Mouse (Mus musculus) MEL (cell line): Measurements from ENCODE around the gene Arl4a. TPM values are rescaled to one million over a fixed set of nuclear protein-coding genes. Genes with fewer than 3 reads are reported as not detected.

ENCODE experiments used
- DNase-seq: peaks from one replicate; pipeline ENCODE4 v3.0.0; 2011; ENCODE audit warnings: low read depth, low spot score
- H3K27ac ChIP-seq: 2 replicates; pipeline ENCODE4 v1.5.1; 2012; ENCODE audit warnings: low read depth, mild to moderate bottlenecking, control low read depth, low read length, moderate library complexity; ENCODE audit not compliant: control insufficient read depth
- H3K27me3 ChIP-seq, 2 experiments: fragments of 150-350 bp in 1 of 2; sonication (generic) in 1 of 2; 2 replicates each; pipeline ENCODE4 v1.6.1; 2012; ENCODE audit warnings: low read length in 2 of 2, mild to moderate bottlenecking in 2 of 2, improper control_type of control experiment in 1 of 2, moderate library complexity in 1 of 2; ENCODE audit not compliant: insufficient read depth in 2 of 2, control insufficient read depth in 1 of 2
- H3K36me3 ChIP-seq, 2 experiments: 2 replicates each; pipeline ENCODE4 v1.6.1; 2012 to 2014; ENCODE audit warnings: low read length in 2 of 2, improper control_type of control experiment in 1 of 2, inconsistent platforms in 1 of 2, mild to moderate bottlenecking in 1 of 2; ENCODE audit not compliant: insufficient read depth in 2 of 2, control insufficient read depth in 1 of 2
- H3K4me1 ChIP-seq, 2 experiments: fragments of 150-350 bp in 1 of 2; sonication (generic) in 1 of 2; 2 replicates each; pipeline ENCODE4 v1.6.1; 2012; ENCODE audit warnings: low read length in 2 of 2, improper control_type of control experiment in 1 of 2, mild to moderate bottlenecking in 1 of 2; ENCODE audit not compliant: insufficient read depth in 2 of 2, control insufficient read depth in 1 of 2
- H3K4me3 ChIP-seq, 2 experiments: fragments of 150-350 bp in 1 of 2; sonication (generic) in 1 of 2; 2 replicates each; pipeline ENCODE4 v1.5.1; 2012; ENCODE audit warnings: low read depth in 2 of 2, low read length in 2 of 2, mild to moderate bottlenecking in 2 of 2, moderate library complexity in 2 of 2, control low read depth in 1 of 2, improper control_type of control experiment in 1 of 2; ENCODE audit not compliant: control insufficient read depth in 1 of 2, insufficient read depth in 1 of 2
- H3K79me2 ChIP-seq: 2 replicates; pipeline ENCODE4 v1.6.1; 2012; ENCODE audit warnings: mild to moderate bottlenecking, low read length, moderate library complexity; ENCODE audit not compliant: control insufficient read depth, poor library complexity, insufficient read depth
- H3K9ac ChIP-seq: 2 replicates; pipeline ENCODE4 v1.6.1; 2012; ENCODE audit warnings: low read depth, mild to moderate bottlenecking, control low read depth, low read length, moderate library complexity; ENCODE audit not compliant: control insufficient read depth, poor library complexity, severe bottlenecking
- H3K9me3 ChIP-seq: fragments of 150-350 bp; sonication (generic); replicated peaks from 2 replicates; pipeline ENCODE4 v1.6.1; 2012; ENCODE audit warnings: mild to moderate bottlenecking, low read length, improper control_type of control experiment, moderate library complexity; ENCODE audit not compliant: insufficient read depth
- BHLHE40 ChIP-seq: IDR thresholded peaks from 2 replicates; pipeline ENCODE4 v1.6.1; 2012; ENCODE audit warnings: low read depth, mild to moderate bottlenecking, inconsistent platforms, low read length, improper control_type of control experiment, borderline replicate concordance
- CTCF ChIP-seq, 3 experiments: IDR thresholded peaks in 2 of 3; conservative IDR thresholded peaks in 1 of 3; 2 replicates each; pipeline ENCODE4 v1.5.1; 2011 to 2012; ENCODE audit warnings: low read length in 3 of 3, low read depth in 2 of 3, mild to moderate bottlenecking in 2 of 3, improper control_type of control experiment in 1 of 3, inconsistent platforms in 1 of 3, mixed read lengths in 1 of 3, moderate library complexity in 1 of 3; ENCODE audit not compliant: control insufficient read depth in 1 of 3, insufficient read depth in 1 of 3, poor library complexity in 1 of 3, severe bottlenecking in 1 of 3
- EP300 ChIP-seq, 2 experiments: IDR thresholded peaks; 2 replicates each; pipeline ENCODE4 v1.6.1; 2011; ENCODE audit warnings: improper control_type of control experiment in 2 of 2, low read length in 2 of 2, low read depth in 1 of 2, mild to moderate bottlenecking in 1 of 2
- ETS1 ChIP-seq: IDR thresholded peaks from 2 replicates; pipeline ENCODE4 v1.6.1; 2012; ENCODE audit warnings: low read depth, mild to moderate bottlenecking, inconsistent platforms, low read length, improper control_type of control experiment, moderate library complexity
- GATA1 ChIP-seq: IDR thresholded peaks from 2 replicates; pipeline ENCODE4 v1.6.1; 2011; ENCODE audit warnings: low read depth, low read length, improper control_type of control experiment
- JUND ChIP-seq: IDR thresholded peaks from 2 replicates; pipeline ENCODE4 v1.6.1; 2011; ENCODE audit warnings: low read depth, mild to moderate bottlenecking, improper control_type of control experiment, low read length
- KAT2A ChIP-seq: conservative IDR thresholded peaks from 2 replicates; pipeline ENCODE4 v1.6.1; 2012; ENCODE audit warnings: low read depth, low read length, improper control_type of control experiment, inconsistent platforms
- MAX ChIP-seq: IDR thresholded peaks from 2 replicates; pipeline ENCODE4 v1.6.1; 2011; ENCODE audit warnings: low read length, improper control_type of control experiment
- MAZ ChIP-seq: IDR thresholded peaks from 2 replicates; pipeline ENCODE4 v1.6.1; 2012; ENCODE audit warnings: low read depth, mild to moderate bottlenecking, inconsistent platforms, low read length, improper control_type of control experiment
- MEF2A ChIP-seq: IDR thresholded peaks from 2 replicates; pipeline ENCODE4 v1.6.1; 2014; ENCODE audit warnings: low read depth, mild to moderate bottlenecking, inconsistent platforms, low read length, improper control_type of control experiment; ENCODE audit not compliant: poor library complexity, insufficient replicate concordance, severe bottlenecking; ENCODE audit errors: extremely low read depth
- MXI1 ChIP-seq: IDR thresholded peaks from 2 replicates; pipeline ENCODE4 v1.6.1; 2011; ENCODE audit warnings: mild to moderate bottlenecking, low read depth, low read length, improper control_type of control experiment
- MYB ChIP-seq: IDR thresholded peaks from 2 replicates; pipeline ENCODE4 v1.6.1; 2011; ENCODE audit warnings: mild to moderate bottlenecking, low read depth, low read length, improper control_type of control experiment
- NELFE ChIP-seq: IDR thresholded peaks from 2 replicates; pipeline ENCODE4 v1.6.1; 2011; ENCODE audit warnings: low read depth, low read length, improper control_type of control experiment
- POLR2A ChIP-seq, 2 experiments: IDR thresholded peaks; 2 replicates each; pipeline ENCODE4 v1.6.1; 2011 to 2012; ENCODE audit warnings: low read length in 2 of 2, mild to moderate bottlenecking in 2 of 2, control low read depth in 1 of 2, improper control_type of control experiment in 1 of 2, low read depth in 1 of 2, moderate library complexity in 1 of 2; ENCODE audit not compliant: control insufficient read depth in 1 of 2, insufficient read depth in 1 of 2, poor library complexity in 1 of 2
- POLR2AphosphoS2 ChIP-seq: IDR thresholded peaks from 2 replicates; pipeline ENCODE4 v1.6.1; 2011; ENCODE audit warnings: low read length, improper control_type of control experiment
- RAD21 ChIP-seq: IDR thresholded peaks from 2 replicates; pipeline ENCODE4 v1.6.1; 2011; ENCODE audit warnings: mild to moderate bottlenecking, low read depth, low read length, improper control_type of control experiment
- RCOR1 ChIP-seq: IDR thresholded peaks from 2 replicates; pipeline ENCODE4 v1.6.1; 2012; ENCODE audit warnings: low read depth, mild to moderate bottlenecking, inconsistent platforms, low read length, improper control_type of control experiment
- SIN3A ChIP-seq: IDR thresholded peaks from 2 replicates; pipeline ENCODE4 v1.6.1; 2012; ENCODE audit warnings: low read length, improper control_type of control experiment, inconsistent platforms
- SMC3 ChIP-seq: IDR thresholded peaks from 2 replicates; pipeline ENCODE4 v1.6.1; 2011; ENCODE audit warnings: low read depth, low read length, improper control_type of control experiment
- TBP ChIP-seq: IDR thresholded peaks from 2 replicates; pipeline ENCODE4 v1.8.0; 2011; ENCODE audit warnings: low read depth, low read length, improper control_type of control experiment
- USF2 ChIP-seq, 2 experiments: IDR thresholded peaks; 2 replicates each; pipeline ENCODE4 v1.6.1; 2011 to 2012; ENCODE audit warnings: improper control_type of control experiment in 2 of 2, low read length in 2 of 2, borderline replicate concordance in 1 of 2, inconsistent platforms in 1 of 2, low read depth in 1 of 2, mild to moderate bottlenecking in 1 of 2; ENCODE audit not compliant: insufficient read depth in 1 of 2
- ZC3H11A ChIP-seq: IDR thresholded peaks from 2 replicates; pipeline ENCODE4 v1.6.1; 2012; ENCODE audit warnings: low read depth, mild to moderate bottlenecking, inconsistent platforms, low read length, improper control_type of control experiment
- ZKSCAN1 ChIP-seq: IDR thresholded peaks from 2 replicates; pipeline ENCODE4 v1.6.1; 2012; ENCODE audit warnings: low read depth, mild to moderate bottlenecking, inconsistent platforms, low read length, improper control_type of control experiment, moderate library complexity
- ZMIZ1 ChIP-seq: IDR thresholded peaks from 2 replicates; pipeline ENCODE4 v1.6.1; 2012; ENCODE audit warnings: low read depth, mild to moderate bottlenecking, inconsistent platforms, low read length, improper control_type of control experiment, moderate library complexity
- ZNF384 ChIP-seq: IDR thresholded peaks from 2 replicates; pipeline ENCODE4 v1.6.1; 2012; ENCODE audit warnings: low read depth, mild to moderate bottlenecking, inconsistent platforms, low read length, improper control_type of control experiment
- polyA plus RNA-seq, 2 experiments: library from polyadenylated mRNA; stranded (reverse) in 1 of 2; unstranded in 1 of 2; fragments of >175 nt in 1 of 2; fragments of >200 nt in 1 of 2; gene quantifications; 2 replicates each; pipeline versions ENCODE4 v1.2.1 to v1.2.4; 2012; ENCODE audit warnings: low replicate concordance in 2 of 2, low read depth in 1 of 2; ENCODE audit not compliant: insufficient read length in 2 of 2, insufficient read depth in 1 of 2, missing spikeins in 1 of 2
- total RNA-seq: library from RNA; depleted of rRNA; stranded (reverse); fragments of 300-350 nt; gene quantifications from 2 replicates; pipeline ENCODE4 v1.2.3, GENCODE M21; 2012

Arl4a gene
- total and polyA plus RNA-seq, 3 experiments = 25.6 to 26.9 TPM; not detected in 1

DNA sequence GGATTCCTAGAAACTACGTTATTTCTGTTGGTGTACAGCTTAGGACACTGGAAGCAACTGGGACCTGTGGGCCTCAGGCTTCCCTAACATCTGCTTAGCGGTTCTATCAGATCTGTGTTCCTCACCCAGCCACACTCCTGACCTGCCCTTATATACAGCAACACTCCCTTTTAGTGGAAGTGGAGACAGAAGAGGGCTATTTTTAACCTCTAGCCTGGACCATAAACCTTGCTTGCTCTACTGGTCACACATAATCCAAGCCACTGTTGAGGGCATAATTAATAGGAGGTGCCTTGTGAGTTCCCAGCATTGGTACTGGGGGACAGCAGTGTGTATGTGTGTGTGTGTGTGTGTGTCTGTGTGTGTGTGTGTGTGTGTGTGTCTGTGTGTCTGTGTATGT is 33.1 kb downstream of the Arl4a start:
- Histone ChIP-seq H3K36me3 (no peaks in the 10 kb centered on the region), H3K9me3 (no peaks in the 10 kb centered on the region), H3K27ac (no peak overlapping the region), H3K9ac (no peak overlapping the region), H3K4me1 (no peaks in the 10 kb centered on the region), H3K4me3 (no peak overlapping the region), H3K27me3 (peaks cover 1 to 4% of the 10 kb centered on the region in 2 experiments; a peak in 2 of 4 replicates), H3K79me2 (no peaks in the 10 kb centered on the region)
- TF ChIP-seq MXI1 (no peak), CTCF (IDR thresholded peaks at IDR 0.05 in 2 of 3, conservative IDR thresholded peaks at IDR 0.05 in 1 of 3; ENCODE audit: control insufficient read depth in 1 of 3, insufficient read depth in 1 of 3, low read depth in 2 of 3, low read length in 3 of 3, poor library complexity in 1 of 3, severe bottlenecking in 1 of 3) (no peak), ZNF384 (no peak), POLR2A (IDR thresholded peaks at IDR 0.05; ENCODE audit: control insufficient read depth in 1 of 2, insufficient read depth in 1 of 2, low read depth in 1 of 2, low read length in 2 of 2, poor library complexity in 1 of 2) (no peak), JUND (no peak), ZKSCAN1 (no peak), MAZ (no peak), TBP (no peak), MAX (no peak), MYB (no peak), BHLHE40 (no peak)
- DNase-seq = no peak

DNA sequence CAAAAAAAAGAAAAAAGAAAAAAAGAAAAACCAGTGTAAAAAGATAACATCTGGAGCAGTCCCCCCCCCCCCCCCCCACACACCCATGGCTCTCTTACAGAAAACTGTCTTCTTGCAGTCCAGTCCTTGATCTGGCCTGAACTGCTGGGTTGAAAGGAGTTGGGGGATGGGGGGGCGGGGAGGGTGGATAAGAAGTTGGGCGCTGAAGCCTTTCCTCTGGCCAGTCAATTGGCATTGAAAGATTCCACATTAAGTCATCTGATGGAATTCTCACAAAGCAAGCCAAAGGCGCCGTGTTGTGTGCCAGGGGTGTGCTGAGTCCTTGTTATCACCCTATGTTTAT is 39.0 kb downstream of the Arl4a start:
- H3K27me3 ChIP-seq = no peaks in the 10 kb centered on the region; a peak in 1 of 4 replicates
- no peak for TF ChIP-seq SIN3A
- TF ChIP-seq, all 39 proteins: peak for 0
- H3K9ac ChIP-seq = no peak overlapping the region
- no peaks in the 10 kb centered on the region for H3K9me3 ChIP-seq
- H3K79me2 ChIP-seq = no peaks in the 10 kb centered on the region
- DNase-seq = no peak
- no peaks in the 10 kb centered on the region for H3K4me1 ChIP-seq
- H3K27ac ChIP-seq = no peak overlapping the region
- H3K4me3 ChIP-seq = no peak overlapping the region
- no peaks in the 10 kb centered on the region for H3K36me3 ChIP-seq

DNA sequence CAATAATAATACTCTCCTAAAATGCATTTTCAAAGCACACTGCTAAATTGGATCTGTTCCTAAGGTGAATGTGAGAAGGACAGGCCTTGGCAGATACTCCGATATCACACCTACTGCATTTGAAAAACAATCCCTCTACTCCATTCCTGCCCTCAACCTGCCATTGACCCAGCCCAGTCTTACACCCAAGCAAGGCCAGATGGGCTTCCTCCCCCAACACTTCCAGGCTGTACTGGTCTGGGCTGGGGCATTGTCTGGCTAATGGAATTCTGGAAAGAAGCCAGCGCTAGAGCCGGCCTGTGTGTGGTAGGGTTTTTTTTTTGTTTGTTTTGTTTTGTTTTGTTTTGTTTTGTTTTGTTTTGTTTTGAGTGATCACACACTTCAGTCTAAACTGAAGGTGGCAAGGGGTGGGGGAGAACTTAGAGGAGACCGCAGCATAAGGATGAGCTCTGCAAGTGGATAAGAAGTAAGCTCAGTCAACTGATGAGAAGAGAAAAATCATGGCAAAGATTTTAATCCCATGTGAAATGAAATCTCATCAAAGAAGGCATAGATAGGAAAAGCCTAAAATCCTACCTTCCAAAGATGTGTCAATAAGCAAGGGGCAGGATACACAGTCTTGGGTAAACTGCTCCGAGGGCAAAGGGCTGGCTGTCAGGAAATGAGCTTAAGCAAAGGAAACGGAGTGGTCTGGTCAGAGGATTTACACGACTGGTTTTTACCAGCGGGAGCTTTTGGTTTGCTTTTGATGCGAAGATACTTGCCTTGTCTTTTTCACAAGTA is 39.6 kb downstream of the Arl4a start:
- no peak overlapping the region for H3K4me3 ChIP-seq
- H3K4me1 ChIP-seq = no peaks in the 10 kb centered on the region
- DNase-seq = no peak
- H3K9me3 ChIP-seq = no peaks in the 10 kb centered on the region
- no peak overlapping the region for H3K27ac ChIP-seq
- H3K79me2 ChIP-seq = no peaks in the 10 kb centered on the region
- peaks cover 0 to 2% of the 10 kb centered on the region in 2 experiments; a peak in 1 of 4 replicates for H3K27me3 ChIP-seq
- H3K9ac ChIP-seq = no peak overlapping the region
- no peaks in the 10 kb centered on the region for H3K36me3 ChIP-seq
- TF ChIP-seq GATA1 (no peak), BHLHE40 (no peak), POLR2AphosphoS2 (no peak), EP300 (IDR thresholded peaks at IDR 0.05; ENCODE audit: low read depth in 1 of 2, low read length in 2 of 2) (no peak), NELFE (no peak), ZMIZ1 (no peak), POLR2A (IDR thresholded peaks at IDR 0.05; ENCODE audit: control insufficient read depth in 1 of 2, insufficient read depth in 1 of 2, low read depth in 1 of 2, low read length in 2 of 2, poor library complexity in 1 of 2) (no peak), RAD21 (no peak), CTCF (IDR thresholded peaks at IDR 0.05 in 2 of 3, conservative IDR thresholded peaks at IDR 0.05 in 1 of 3; ENCODE audit: control insufficient read depth in 1 of 3, insufficient read depth in 1 of 3, low read depth in 2 of 3, low read length in 3 of 3, poor library complexity in 1 of 3, severe bottlenecking in 1 of 3) (no peak), MAX (no peak), ZC3H11A (no peak), ETS1 (no peak), JUND (no peak), KAT2A (no peak), SMC3 (no peak), USF2 (IDR thresholded peaks at IDR 0.05; ENCODE audit: borderline replicate concordance in 1 of 2, insufficient read depth in 1 of 2, low read depth in 1 of 2, low read length in 2 of 2) (no peak), RCOR1 (no peak), MEF2A (no peak)
